Mouse (Mus musculus) 3134 (cell line): ENCODE results near the gene Ifne.
"Not testable (repeated sequence)": the region's sequence is repeated elsewhere in the genome, so short reads cannot be mapped to it uniquely, and the experiment has no call there.

Experiments used
- DNase-seq: peaks from one replicate; pipeline ENCODE4 v3.0.0-alpha.2; 2011; ENCODE audit warnings: low spot score; ENCODE audit not compliant: insufficient read length; ENCODE audit errors: extremely low read depth

Gene Ifne

GRCm38 (mm10) chr4:88867926-88868911, 11.8 kb downstream of the Ifne start:
- DNase-seq, result peak; percentile 76

GRCm38 (mm10) chr4:88867366-88867925, 12.6 kb downstream of the Ifne start:
- DNase-seq, result peak; percentile 68

- no peak for DNase-seq
Observed at GRCm38 (mm10) chr4:88865011-88865569, 14.9 kb downstream of the Ifne start.

GRCm38 (mm10) chr4:88864599-88864998, 15.4 kb downstream of the Ifne start:
- DNase-seq, result no peak

- DNase-seq, result no peak
Observed at GRCm38 (mm10) chr4:88863309-88863708, 16.7 kb downstream of the Ifne start.

- no peak for DNase-seq
Observed at GRCm38 (mm10) chr4:88859214-88859613, 20.8 kb downstream of the Ifne start.

- no peak for DNase-seq
Observed at GRCm38 (mm10) chr4:88851026-88851763, 28.8 kb downstream of the Ifne start.

- no peak for DNase-seq
Observed at GRCm38 (mm10) chr4:88849698-88850097, 30.3 kb downstream of the Ifne start, which contains the start of gene Ifna1. Ifna1 (plus strand) TSS chr4:88850087.

GRCm38 (mm10) chr4:88845334-88845733, 34.7 kb downstream of the Ifne start:
- peak; percentile 9 for DNase-seq

GRCm38 (mm10) chr4:88841438-88841911, 38.5 kb downstream of the Ifne start, which contains the start of gene Ifna4:
Ifna4 (plus strand) TSS chr4:88841861.
- no peak for DNase-seq

- no peak for DNase-seq
Observed at GRCm38 (mm10) chr4:88840058-88840457, 39.9 kb downstream of the Ifne start.

- no peak for DNase-seq
Observed at GRCm38 (mm10) chr4:88838828-88839227, 41.2 kb downstream of the Ifne start.

- not testable (repeated sequence) for DNase-seq
Observed at GRCm38 (mm10) chr4:88835225-88835624, 44.8 kb downstream of the Ifne start, which contains the start of gene Ifna5. Ifna5 (plus strand) TSS chr4:88835525.

- DNase-seq, result no peak
Observed at GRCm38 (mm10) chr4:88830523-88830922, 49.5 kb downstream of the Ifne start.
